Mouse (Mus musculus) cerebellum, adult 9-11 months (tissue): ENCODE data around the gene Cyb5r1.

Experiments used
- DNase-seq: peaks from one replicate; pipeline ENCODE4 v3.0.0; 2022

Cyb5r1 gene

DNA sequence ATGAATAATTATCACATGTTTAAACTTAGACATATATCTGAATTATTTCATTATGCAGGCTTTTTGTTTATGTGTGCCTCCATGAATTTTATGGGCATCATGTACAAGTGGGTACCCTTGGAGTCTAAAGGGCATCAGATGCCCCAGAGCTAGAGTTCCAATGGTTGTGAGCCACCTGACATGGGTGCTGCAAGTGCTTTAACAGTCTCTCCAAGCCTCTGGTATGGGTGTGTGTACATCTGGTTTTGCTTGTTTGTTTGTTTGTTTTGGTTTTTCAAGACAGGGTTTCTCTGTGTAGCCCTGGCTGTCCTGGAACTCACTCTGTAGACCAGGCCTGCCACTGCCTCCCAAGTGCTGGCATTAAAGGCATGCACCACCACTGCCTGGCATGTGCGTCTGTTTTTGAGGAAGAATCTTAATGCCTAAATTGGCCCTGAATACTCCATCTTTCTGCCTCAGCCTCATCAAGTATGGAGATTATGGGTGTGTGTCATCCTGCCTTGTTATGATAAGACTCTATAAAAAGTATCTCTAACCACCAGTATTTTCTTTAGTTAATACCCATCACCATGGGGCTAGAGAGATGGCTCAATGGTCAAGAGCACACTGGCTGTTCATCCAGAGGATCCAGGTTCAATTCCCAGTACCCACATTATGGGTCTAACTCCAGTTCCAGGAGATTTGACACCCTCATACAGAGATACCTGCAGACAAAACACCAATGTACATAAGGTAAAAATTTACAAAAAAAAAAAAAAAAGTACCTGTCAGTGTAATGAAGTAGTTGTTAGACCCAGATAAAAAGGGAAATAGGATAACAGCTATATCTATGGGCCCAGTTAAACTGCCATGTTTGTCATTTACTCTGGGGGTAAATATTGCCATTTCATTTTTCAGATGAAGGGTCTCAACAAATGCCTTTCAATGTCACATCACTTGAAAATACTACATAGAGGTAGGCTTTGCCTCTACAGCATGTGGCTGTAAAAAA is 55.2 kb downstream of the Cyb5r1 start:
- DNase-seq, result no peak
